Mouse (Mus musculus) olfactory bulb, adult 2 months (tissue): ENCODE measurements around the gene Vps39.

ENCODE experiments used
- CTCF ChIP-seq: fragments of 200-500 bp; IDR thresholded peaks from 2 replicates; pipeline ENCODE4 v1.5.1; 2012; ENCODE audit warnings: low read depth, mild to moderate bottlenecking, low read length, moderate library complexity; ENCODE audit not compliant: insufficient read depth
- POLR2A ChIP-seq: fragments of 200-500 bp; IDR thresholded peaks from 2 replicates; pipeline ENCODE4 v1.6.1; 2012; ENCODE audit warnings: mild to moderate bottlenecking, low read depth, low read length, moderate library complexity; ENCODE audit not compliant: insufficient read depth

- TF ChIP-seq CTCF: no peak
- no peak for TF ChIP-seq POLR2A
These were observed 14.7 kb upstream of the Vps39 start for GRCm38 (mm10) chr2:120367416-120368207.
